Mouse (Mus musculus) hindbrain, embryonic 15.5 days (tissue): ENCODE data around the gene 9930111J21Rik2. TPM values are rescaled to one million over a fixed set of nuclear protein-coding genes. Genes with fewer than 3 reads are reported as not detected.
"Not testable (repeated sequence)": the region's sequence is repeated elsewhere in the genome, so short reads cannot be mapped to it uniquely, and the experiment has no call there.

Source experiments
- ATAC-seq: fragments of 200-750 bp; cut with Nextera tagmentation; 2 replicates; pipeline ENCODE4 v1.8.0; 2017; ENCODE audit warnings: low read depth, moderate number of reproducible peaks, moderate TSS enrichment; ENCODE audit not compliant: low FRiP score
- H3K27ac ChIP-seq: fragments of 300-500 bp; sonication (generic); replicated peaks from 2 replicates; pipeline ENCODE4 v1.5.1; 2015; ENCODE audit warnings: mild to moderate bottlenecking, inconsistent platforms
- H3K27me3 ChIP-seq: fragments of 300-500 bp; sonication (generic); 2 replicates; pipeline ENCODE4 v1.6.1; 2015; ENCODE audit warnings: control low read depth, inconsistent platforms
- H3K36me3 ChIP-seq: fragments of 300-500 bp; sonication (generic); 2 replicates; pipeline ENCODE4 v1.6.1; 2015; ENCODE audit warnings: control low read depth, inconsistent platforms
- H3K4me1 ChIP-seq: fragments of 300-500 bp; sonication (generic); replicated peaks from 2 replicates; pipeline ENCODE4 v1.6.1; 2015; ENCODE audit warnings: control low read depth, inconsistent platforms
- H3K4me2 ChIP-seq: fragments of 300-500 bp; sonication (generic); 2 replicates; pipeline ENCODE4 v1.6.1; 2015; ENCODE audit warnings: moderate library complexity, mild to moderate bottlenecking, inconsistent platforms
- H3K4me3 ChIP-seq: fragments of 300-500 bp; sonication (generic); 2 replicates; pipeline ENCODE4 v1.5.1; 2015; ENCODE audit warnings: mild to moderate bottlenecking, inconsistent platforms
- H3K9ac ChIP-seq: fragments of 300-500 bp; sonication (generic); 2 replicates; pipeline ENCODE4 v1.6.1; 2015; ENCODE audit warnings: inconsistent platforms
- H3K9me3 ChIP-seq: fragments of 300-500 bp; sonication (generic); 2 replicates; pipeline ENCODE4 v1.6.1; 2016; ENCODE audit warnings: control low read depth, inconsistent platforms
- WGBS: fragments of 180-500 bp; shearing (Covaris S2); methylation state at CpG from one replicate; pipeline ENCODE4 v1.1.7; 2015; 5-methylcytosine and 5-hydroxymethylcytosine counted together
- polyA plus RNA-seq: library from polyadenylated mRNA; unstranded; fragments of >200 nt; fragmentation: Nextera tagmentation; extraction: Ambion mirVana; gene quantifications from 2 replicates; pipeline ENCODE4 v1.2.1, GENCODE M21; 2015

Gene 9930111J21Rik2
- polyA plus RNA-seq, 1 experiment from 2014 or later, result 0.45 TPM

DNA sequence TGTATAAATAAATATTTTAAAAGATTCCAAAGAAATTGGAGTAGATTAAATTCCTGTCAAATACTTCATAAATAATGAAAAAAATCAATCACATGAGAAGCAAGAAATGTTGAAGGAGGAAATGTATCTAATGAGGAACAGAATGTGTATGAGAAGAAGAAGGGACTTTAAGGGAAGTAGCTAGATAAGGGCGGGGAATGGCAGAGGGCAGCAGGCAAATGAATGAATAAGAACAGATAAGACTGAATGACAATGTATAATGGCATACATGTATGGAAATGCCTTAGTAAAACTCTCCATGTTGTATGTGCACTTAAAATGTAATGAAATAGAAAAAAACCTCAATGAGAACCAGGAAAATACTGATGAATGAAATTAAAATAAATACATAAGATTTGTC is 17.3 kb upstream of the 9930111J21Rik2 start:
- no peaks in the 10 kb centered on the region for H3K4me1 ChIP-seq
- no peak overlapping the region for H3K27ac ChIP-seq

DNA sequence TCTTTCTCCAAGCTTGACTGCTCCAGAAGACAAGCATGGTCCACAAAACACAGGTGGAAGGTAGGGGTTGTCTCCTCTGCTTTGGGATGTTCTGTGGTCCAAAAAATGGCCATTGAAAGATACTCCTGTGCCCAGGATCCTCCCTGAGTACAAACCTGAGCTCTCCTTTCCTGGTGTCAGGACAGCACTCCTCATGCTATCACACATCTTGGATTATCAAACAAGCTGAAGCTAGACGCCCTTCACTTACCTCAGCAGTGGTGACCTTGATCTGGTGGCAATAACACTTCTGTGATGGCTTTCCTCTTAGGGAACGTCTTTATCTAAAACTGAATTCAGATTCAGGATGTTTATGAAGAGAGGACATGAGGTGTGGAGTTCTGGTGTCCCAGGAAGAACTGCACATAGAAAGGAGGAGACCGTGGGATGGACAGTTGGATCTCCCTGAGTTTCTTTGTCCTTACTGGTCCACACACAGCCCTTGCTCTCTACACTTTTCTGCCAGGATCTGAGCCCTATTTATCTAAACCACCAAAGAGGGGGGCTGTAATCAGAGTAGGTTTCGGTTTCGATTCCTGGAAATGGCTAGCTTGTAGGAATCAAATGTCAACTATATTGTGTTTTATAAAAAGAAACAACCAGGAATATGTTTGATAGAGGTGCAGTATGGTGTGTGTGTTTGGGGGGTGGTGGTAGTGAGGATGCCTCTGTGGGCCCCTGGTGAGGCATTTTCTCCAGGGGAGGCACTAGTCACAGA is 12.8 kb upstream of the 9930111J21Rik2 start, which contains the start of gene Tgtp2:
Gene Tgtp2 (minus strand): TSS at position 494 of the 757 bp plus-strand sequence.
- not testable (repeated sequence) for H3K27ac ChIP-seq, H3K36me3 ChIP-seq, H3K4me1 ChIP-seq, H3K4me3 ChIP-seq, H3K9ac ChIP-seq, H3K9me3 ChIP-seq, H3K4me2 ChIP-seq, H3K27me3 ChIP-seq, ATAC-seq
- WGBS, result 89% methylated on average over 5 of the region's 5 CpGs

More for the DNA sequence above, 17.3 kb upstream of the 9930111J21Rik2 start:
- Histone ChIP-seq H3K9me3 (no peaks in the 10 kb centered on the region), H3K27me3 (no peaks in the 10 kb centered on the region), H3K4me2 (no peak overlapping the region), H3K36me3 (no peaks in the 10 kb centered on the region), H3K4me3 (no peak overlapping the region), H3K9ac (no peak overlapping the region)
- ATAC-seq, result no peak
- WGBS, result 93% methylated on average over 1 of the region's 1 CpGs

DNA sequence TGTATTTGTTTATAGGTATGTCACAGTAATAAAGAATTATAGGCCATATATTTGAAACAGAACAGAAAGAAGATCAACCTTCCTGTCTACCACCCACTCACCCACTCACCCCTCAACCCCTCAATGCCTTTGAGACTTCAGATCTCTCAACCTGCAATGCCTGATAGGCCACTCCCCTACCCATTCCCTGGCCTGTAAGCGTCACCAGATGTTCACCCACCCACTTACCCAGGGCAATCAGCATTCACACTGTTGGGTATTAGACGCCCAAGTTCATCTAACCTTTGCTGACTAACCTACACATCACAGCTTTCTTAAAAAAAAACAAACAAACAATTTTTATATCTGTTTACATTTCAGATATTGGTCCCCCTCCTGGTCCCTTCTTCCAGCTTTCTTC is 10.8 kb upstream of the 9930111J21Rik2 start:
- not testable (repeated sequence) for H3K36me3 ChIP-seq, H3K4me3 ChIP-seq, H3K9me3 ChIP-seq, H3K4me1 ChIP-seq, H3K27ac ChIP-seq, H3K9ac ChIP-seq, H3K27me3 ChIP-seq, H3K4me2 ChIP-seq, ATAC-seq
- WGBS, result 80% methylated on average over 2 of the region's 2 CpGs

DNA sequence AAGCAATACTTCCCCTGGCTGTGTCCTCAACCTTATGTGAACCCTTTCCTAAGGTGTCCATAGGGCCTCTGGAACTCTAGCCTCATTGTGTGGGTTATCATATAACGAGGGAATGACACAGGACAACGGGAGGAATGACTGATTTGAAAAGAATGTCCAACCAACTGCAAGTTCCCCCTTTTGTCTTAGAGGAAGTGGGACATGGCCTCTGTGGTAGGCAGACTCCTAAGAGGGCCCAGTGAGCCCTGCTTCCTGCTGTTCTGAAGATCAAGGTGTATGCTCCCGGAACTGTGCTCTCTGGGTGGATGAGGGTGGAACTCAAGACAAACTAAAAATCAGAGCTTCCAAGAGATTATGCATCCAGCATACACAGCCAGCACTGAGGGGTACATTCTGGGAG is 9.0 kb upstream of the 9930111J21Rik2 start:
- not testable (repeated sequence) for H3K9me3 ChIP-seq, H3K27me3 ChIP-seq, H3K27ac ChIP-seq, H3K9ac ChIP-seq, H3K4me1 ChIP-seq, H3K4me3 ChIP-seq, H3K36me3 ChIP-seq, ATAC-seq, H3K4me2 ChIP-seq
- WGBS, result 75% methylated on average over 2 of the region's 3 CpGs

DNA sequence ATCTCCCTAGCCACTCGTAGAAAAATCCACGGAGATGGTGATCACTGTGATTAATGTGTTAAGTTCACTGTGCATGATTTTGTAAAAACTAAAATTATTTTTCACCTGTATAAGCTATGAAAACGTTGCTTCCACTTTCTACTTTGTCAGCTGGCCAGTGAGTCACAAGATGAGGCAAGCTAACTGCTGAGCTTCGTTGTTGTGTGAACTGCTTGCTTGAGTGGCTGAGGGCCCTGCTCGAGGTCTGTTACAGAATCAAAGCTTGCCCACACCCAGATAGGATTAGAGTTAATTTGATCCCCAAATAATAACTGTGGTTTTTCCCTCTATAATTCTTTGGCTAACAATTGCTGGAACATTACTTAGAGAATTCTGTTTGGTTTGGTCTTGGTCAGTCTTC is 852 bp upstream of the 9930111J21Rik2 start:
- not testable (repeated sequence) for H3K9ac ChIP-seq, H3K9me3 ChIP-seq, H3K27ac ChIP-seq, H3K27me3 ChIP-seq, H3K4me3 ChIP-seq, H3K36me3 ChIP-seq, H3K4me2 ChIP-seq, H3K4me1 ChIP-seq, ATAC-seq
- WGBS, result no CpG with 5 or more reads among the region's 5 CpGs

DNA sequence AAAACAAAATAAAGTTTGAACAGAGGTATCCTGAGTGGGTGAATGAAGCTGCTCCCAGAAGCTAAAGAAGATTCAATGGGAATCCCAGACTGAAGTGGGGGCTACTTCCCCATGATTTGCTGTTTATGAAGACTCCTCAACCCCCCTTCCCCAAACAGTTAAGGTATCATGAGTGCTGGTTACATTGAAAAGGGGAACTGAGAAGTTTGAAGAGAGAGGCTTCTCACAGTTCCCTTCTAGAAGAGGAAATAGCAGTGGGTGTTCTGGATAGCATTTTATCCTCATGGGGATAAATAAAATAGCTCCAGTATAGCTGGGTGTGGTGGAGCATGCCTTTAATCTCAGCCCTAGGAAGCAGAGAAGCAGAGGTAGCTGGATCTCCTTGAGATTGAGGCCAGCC is 978 bp downstream of the 9930111J21Rik2 start:
- ATAC-seq, H3K4me1 ChIP-seq, H3K4me3 ChIP-seq, H3K36me3 ChIP-seq, H3K9ac ChIP-seq, H3K27me3 ChIP-seq, H3K4me2 ChIP-seq, H3K27ac ChIP-seq, H3K9me3 ChIP-seq: not testable (repeated sequence)

DNA sequence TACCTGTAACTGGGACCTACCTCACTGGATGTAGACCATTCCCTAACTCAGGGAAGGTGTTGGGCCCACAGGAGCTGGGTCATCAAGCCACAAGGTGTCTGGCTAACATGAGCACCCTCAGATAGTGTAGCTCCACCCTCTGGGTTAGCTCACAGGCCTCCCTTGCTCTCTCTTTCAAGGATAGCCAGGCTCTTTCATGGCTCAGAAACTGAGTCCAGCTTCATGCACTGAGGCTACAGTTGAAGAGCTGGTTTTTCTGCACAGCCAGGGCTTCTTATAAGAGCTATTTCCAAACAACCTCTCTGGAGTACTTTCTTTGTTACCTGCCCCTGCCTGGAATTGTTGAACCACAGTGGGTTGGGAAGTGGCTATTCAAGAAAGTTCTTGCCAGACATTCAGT is 39.0 kb downstream of the 9930111J21Rik2 start:
- not testable (repeated sequence) for H3K27me3 ChIP-seq, H3K4me2 ChIP-seq, H3K9me3 ChIP-seq, H3K27ac ChIP-seq, ATAC-seq, H3K9ac ChIP-seq, H3K36me3 ChIP-seq, H3K4me1 ChIP-seq, H3K4me3 ChIP-seq

DNA sequence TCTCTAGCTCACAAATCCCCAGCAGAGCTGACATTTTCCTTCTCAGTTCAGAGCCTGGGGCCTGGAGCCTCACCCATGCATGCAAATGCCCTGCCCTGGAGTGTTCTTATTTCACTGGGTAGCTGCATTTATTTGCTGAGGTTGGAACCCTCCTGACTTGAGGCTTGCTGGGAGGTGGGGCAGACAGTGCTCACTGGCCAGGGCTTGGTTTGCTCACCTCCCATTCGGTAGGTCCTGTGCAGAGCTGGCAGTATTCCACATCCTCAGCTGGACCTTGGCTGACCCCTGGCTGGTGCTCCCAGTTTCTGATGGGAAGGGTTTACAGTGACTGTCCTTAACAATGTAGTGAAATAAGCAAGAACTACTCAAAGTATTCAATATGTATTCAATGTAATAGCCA is 44.3 kb downstream of the 9930111J21Rik2 start:
- not testable (repeated sequence) for H3K9me3 ChIP-seq, ATAC-seq, H3K27me3 ChIP-seq, H3K4me3 ChIP-seq, H3K4me2 ChIP-seq, H3K9ac ChIP-seq, H3K4me1 ChIP-seq, H3K27ac ChIP-seq, H3K36me3 ChIP-seq
- WGBS, result 71% methylated on average over 1 of the region's 1 CpGs

DNA sequence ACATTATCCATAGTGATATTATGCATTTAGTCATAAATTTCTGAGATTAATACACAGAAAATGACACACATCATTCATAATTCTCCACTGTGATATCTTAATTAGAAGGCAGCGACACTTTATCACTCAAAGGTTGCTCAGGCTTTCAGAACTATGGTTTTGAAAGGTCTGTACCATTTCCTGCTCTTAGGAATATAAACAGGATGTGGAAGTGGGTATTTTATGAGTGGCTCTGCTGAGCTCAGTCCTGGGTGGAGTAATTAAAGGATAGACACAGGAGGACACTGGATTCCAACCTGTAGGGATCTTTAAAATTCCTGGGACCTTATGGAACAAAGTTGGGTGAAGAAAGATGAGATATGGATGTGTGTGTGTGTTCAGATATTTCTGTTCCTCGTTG is 44.7 kb downstream of the 9930111J21Rik2 start:
- not testable (repeated sequence) for H3K4me1 ChIP-seq, H3K4me3 ChIP-seq, ATAC-seq, H3K9ac ChIP-seq, H3K9me3 ChIP-seq, H3K27ac ChIP-seq, H3K4me2 ChIP-seq, H3K27me3 ChIP-seq, H3K36me3 ChIP-seq
- WGBS, result 75% methylated on average over 2 of the region's 2 CpGs

DNA sequence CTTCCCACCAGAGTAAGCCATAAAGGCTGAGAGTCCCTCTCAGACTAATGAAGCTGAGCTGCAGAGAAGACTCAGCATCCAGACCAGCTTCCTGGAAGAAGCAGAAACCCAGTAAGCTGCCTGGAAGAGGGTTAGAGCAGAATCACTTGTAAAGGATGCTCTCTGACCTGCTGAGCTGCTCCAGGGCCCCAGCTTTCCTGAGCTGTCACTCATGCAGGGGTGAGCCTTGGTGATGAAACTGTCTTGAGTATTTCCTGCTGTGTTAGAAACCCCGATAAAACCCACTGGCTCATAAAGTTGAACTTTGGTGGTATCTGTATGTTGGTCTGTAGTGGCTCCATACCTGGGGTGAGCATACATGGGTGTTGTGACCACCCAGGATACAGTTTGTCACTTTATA is 50.6 kb downstream of the 9930111J21Rik2 start:
- ATAC-seq, H3K4me2 ChIP-seq, H3K9ac ChIP-seq, H3K27ac ChIP-seq, H3K27me3 ChIP-seq, H3K4me1 ChIP-seq, H3K4me3 ChIP-seq, H3K36me3 ChIP-seq, H3K9me3 ChIP-seq: not testable (repeated sequence)
- 86% methylated on average over 1 of the region's 1 CpGs for WGBS

DNA sequence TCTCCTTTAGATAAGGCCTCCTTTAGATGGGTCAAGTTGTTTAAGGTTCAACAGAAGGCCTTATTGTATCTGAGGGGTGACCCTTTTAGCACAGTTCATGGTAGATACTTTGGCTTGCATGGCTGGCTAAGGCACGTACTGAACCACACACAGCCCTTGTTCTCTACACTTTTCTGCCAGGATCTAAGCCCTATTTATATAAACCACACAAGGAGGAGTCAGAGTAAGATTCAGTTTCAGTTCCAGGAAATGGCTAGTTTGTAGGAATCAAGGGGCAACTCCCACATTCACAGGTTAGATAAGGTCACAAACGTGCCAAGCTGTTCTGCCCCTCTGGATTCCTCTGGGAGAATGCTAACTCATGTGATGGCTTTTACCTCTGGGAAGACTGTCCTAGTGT is 57.0 kb downstream of the 9930111J21Rik2 start, which contains the start of gene Tgtp1:
Gene Tgtp1 (minus strand): TSS at position 155 of the 400 bp plus-strand sequence.
- not testable (repeated sequence) for H3K27ac ChIP-seq, H3K27me3 ChIP-seq, H3K4me2 ChIP-seq, H3K36me3 ChIP-seq, ATAC-seq, H3K4me1 ChIP-seq, H3K9ac ChIP-seq, H3K9me3 ChIP-seq, H3K4me3 ChIP-seq
- WGBS, result 67% methylated on average over 2 of the region's 2 CpGs

DNA sequence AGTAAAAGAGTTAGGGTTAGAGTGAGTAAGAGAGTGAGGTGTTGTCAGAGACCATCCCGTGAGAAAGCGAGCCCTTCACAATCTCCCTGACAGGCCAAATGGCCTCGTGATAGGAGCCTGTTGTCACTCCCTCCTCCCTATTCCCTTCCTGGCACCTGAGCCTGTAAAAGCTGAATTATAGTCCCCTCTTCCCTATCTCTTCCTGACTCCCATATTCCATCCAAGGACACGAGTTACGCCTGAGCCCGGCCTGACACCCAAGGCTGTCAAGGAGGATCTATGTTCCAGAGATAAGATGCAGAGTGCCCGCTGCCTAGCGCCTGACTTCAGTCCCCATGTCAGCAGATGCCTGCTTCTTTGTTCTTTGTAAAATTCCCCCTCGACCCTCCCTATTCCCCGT is 57.7 kb downstream of the 9930111J21Rik2 start:
- WGBS, result 56% methylated on average over 10 of the region's 10 CpGs
- H3K27ac ChIP-seq, H3K27me3 ChIP-seq, H3K4me1 ChIP-seq, H3K36me3 ChIP-seq, H3K9me3 ChIP-seq, ATAC-seq, H3K4me2 ChIP-seq, H3K4me3 ChIP-seq, H3K9ac ChIP-seq: not testable (repeated sequence)
